8 mouse cellular contexts compared by ENCODE assay signal in the genomic region with DNA sequence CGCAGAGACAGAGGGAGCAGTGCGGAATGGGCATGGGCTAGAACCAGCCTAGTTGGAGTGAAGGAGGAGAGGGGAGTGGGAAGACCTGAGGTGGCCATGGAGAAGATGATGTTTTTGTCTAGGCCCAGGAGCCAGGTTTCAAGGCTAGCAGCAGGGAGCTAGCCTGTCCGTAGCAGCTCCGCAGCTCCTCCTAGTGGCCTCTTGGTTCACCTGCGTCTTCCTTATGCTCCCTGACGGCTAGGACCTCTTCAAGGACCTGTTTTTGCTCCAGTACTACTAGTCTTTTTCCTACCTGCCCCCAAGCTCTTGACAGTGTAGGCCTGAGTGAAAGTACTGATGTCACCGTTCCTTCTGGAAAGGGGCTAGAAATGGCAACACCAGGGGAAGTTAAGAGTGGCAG. TPM values are rescaled to one million over a fixed set of nuclear protein-coding genes. Genes with fewer than 3 reads are reported as not detected.
DNase-seq lines count a peak whose midpoint lies in the region; ATAC-seq and TF ChIP-seq lines count a peak whose summit lies in the region.

No protein-coding gene starts in this region.

- 0 out of 2 replicates have a peak overlapping the region, but pooled peaks have one; percentile 42 for H3K27ac ChIP-seq in forebrain, embryonic 12.5 days
- no peak overlapping the region for H3K27ac ChIP-seq in hindbrain, postnatal 0 days
- H3K27ac ChIP-seq in limb, embryonic 10.5 days = no peak overlapping the region
- no peak overlapping the region for H3K27ac ChIP-seq in midbrain, postnatal 0 days (ENCODE audit: low read depth, low read length)

- H3K36me3 ChIP-seq in forebrain, embryonic 12.5 days (replicated peaks) = peaks cover 19% of the 10 kb centered on the region
- H3K36me3 ChIP-seq in hindbrain, postnatal 0 days (ENCODE audit: insufficient read depth, low read length) = 0 out of 2 replicates have a peak, but pooled peaks cover 3% of the 10 kb centered on the region
- peaks cover 3% of the 10 kb centered on the region; the same call in 1 of the 2 replicates for H3K36me3 ChIP-seq in limb, embryonic 10.5 days
- H3K36me3 ChIP-seq in midbrain, postnatal 0 days (ENCODE audit: insufficient read depth, low read length) = peaks cover 2% of the 10 kb centered on the region; the same call in 1 of the 2 replicates

- no peaks in the 10 kb centered on the region for H3K9me3 ChIP-seq in forebrain, embryonic 12.5 days
- no peaks in the 10 kb centered on the region for H3K9me3 ChIP-seq in hindbrain, postnatal 0 days (ENCODE audit: low read length)
- no peaks in the 10 kb centered on the region for H3K9me3 ChIP-seq in limb, embryonic 10.5 days (replicated peaks)
- H3K9me3 ChIP-seq in midbrain, postnatal 0 days (ENCODE audit: low read length) = no peaks in the 10 kb centered on the region

- H3K4me1 ChIP-seq in forebrain, embryonic 12.5 days = peaks cover 60% of the 10 kb centered on the region
- peaks cover 8% of the 10 kb centered on the region for H3K4me1 ChIP-seq in hindbrain, postnatal 0 days (ENCODE audit: insufficient read depth, low read length)
- peaks cover 18% of the 10 kb centered on the region for H3K4me1 ChIP-seq in limb, embryonic 10.5 days
- H3K4me1 ChIP-seq in midbrain, postnatal 0 days (ENCODE audit: insufficient read depth, low read length) = peaks cover 15% of the 10 kb centered on the region; the same call in 1 of the 2 replicates

- 9% methylated on average over 7 of the region's 7 CpGs for WGBS in forebrain, embryonic 12.5 days
- 19% methylated on average over 7 of the region's 7 CpGs for WGBS in hindbrain, postnatal 0 days
- WGBS in limb, embryonic 10.5 days = 9% methylated on average over 7 of the region's 7 CpGs
- WGBS in midbrain, postnatal 0 days = 17% methylated on average over 7 of the region's 7 CpGs

- DNase-seq in layer of hippocampus, adult 11-12 months (ENCODE audit: low spot score) = peak; percentile 81
- no peak for DNase-seq in layer of hippocampus, adult 9-10 months (ENCODE audit: low spot score)
- DNase-seq in hindbrain, postnatal 0 days (ENCODE audit: low spot score) = peak; percentile 91
- DNase-seq in limb, embryonic 10.5 days (ENCODE audit: low spot score) = peak; percentile 81
- DNase-seq in midbrain, postnatal 0 days (ENCODE audit: low spot score) = peak; percentile 90
- peak; percentile 63 to 64 for DNase-seq in spleen, postnatal 36 days (ENCODE audit: low spot score in 2 of 2)

- ATAC-seq in cerebellum, adult (ENCODE audit: insufficient number of reproducible peaks, low FRiP score, low TSS enrichment) = 0 out of 2 replicates have a peak, but pooled peaks have one; percentile 11
- ATAC-seq in forebrain, embryonic 12.5 days (ENCODE audit: low FRiP score) = peak; percentile 39; the same call in 1 of the 2 replicates
- peak; percentile 38 for ATAC-seq in hindbrain, postnatal 0 days
- peak; percentile 17; the same call in 1 of the 2 replicates for ATAC-seq in midbrain, postnatal 0 days (ENCODE audit: low FRiP score)

- no peak overlapping the region for H3K9ac ChIP-seq in forebrain, embryonic 12.5 days
- H3K9ac ChIP-seq in hindbrain, postnatal 0 days (replicated peaks; ENCODE audit: low read length) = no peak overlapping the region
- no peak overlapping the region for H3K9ac ChIP-seq in midbrain, postnatal 0 days (replicated peaks; ENCODE audit: low read length, poor library complexity, severe bottlenecking)

- TF ChIP-seq CTCF in hindbrain, postnatal 0 days (IDR thresholded peaks at IDR 0.05; ENCODE audit: low read depth) = peak; percentile 95
- TF ChIP-seq CTCF in midbrain, postnatal 0 days (IDR thresholded peaks at IDR 0.05) = peak; percentile 89

- peaks cover 50% of the 10 kb centered on the region for H3K27me3 ChIP-seq in forebrain, embryonic 12.5 days
- H3K27me3 ChIP-seq in hindbrain, postnatal 0 days (ENCODE audit: insufficient read depth, low read length) = no peaks in the 10 kb centered on the region
- H3K27me3 ChIP-seq in limb, embryonic 10.5 days (ENCODE audit: low read depth, poor library complexity, severe bottlenecking) = peaks cover 80% of the 10 kb centered on the region
- H3K27me3 ChIP-seq in midbrain, postnatal 0 days (ENCODE audit: insufficient read depth, low read length) = no peaks in the 10 kb centered on the region

- no peak overlapping the region for H3K4me2 ChIP-seq in forebrain, embryonic 12.5 days
- H3K4me2 ChIP-seq in hindbrain, postnatal 0 days (ENCODE audit: low read depth, low read length) = no peak overlapping the region
- no peak overlapping the region for H3K4me2 ChIP-seq in midbrain, postnatal 0 days (ENCODE audit: low read depth, low read length, poor library complexity, severe bottlenecking)

- no peak overlapping the region for H3K4me3 ChIP-seq in forebrain, embryonic 12.5 days (replicated peaks)
- no peak overlapping the region for H3K4me3 ChIP-seq in hindbrain, postnatal 0 days (ENCODE audit: low read length)
- no peak overlapping the region for H3K4me3 ChIP-seq in limb, embryonic 10.5 days
- H3K4me3 ChIP-seq in midbrain, postnatal 0 days (ENCODE audit: low read depth, low read length) = no peak overlapping the region

RNA-seq across cellular contexts. Expression of gene Kcnj9, which starts 4.4 kb away (rescaled TPM):
- 2.5 and 2.8 TPM in 2 replicates for polyA plus RNA-seq in forebrain, embryonic 12.5 days (2016; fragmentation: Nextera tagmentation; extraction: Ambion mirVana)
- total RNA-seq in hindbrain, postnatal 0 days (2014; rRNA removed) = 8.0 and 9.8 TPM in 2 replicates
- polyA plus RNA-seq in hindbrain, postnatal 0 days (2015; fragmentation: Nextera tagmentation; extraction: Ambion mirVana) = 3.6 and 4.2 TPM in 2 replicates
- 0.10 TPM in 1 of 2 replicates, not detected in the other for polyA plus RNA-seq in limb, embryonic 10.5 days (2016; fragmentation: Nextera tagmentation; extraction: Ambion mirVana)
- total RNA-seq in midbrain, postnatal 0 days (2014; rRNA removed) = 13.9 and 14.1 TPM in 2 replicates
- polyA plus RNA-seq in midbrain, postnatal 0 days (2015; fragmentation: Nextera tagmentation; extraction: Ambion mirVana) = 5.8 and 6.7 TPM in 2 replicates

RNA-seq across cellular contexts. Expression of gene Kcnj10, which starts 16.3 kb away (rescaled TPM):
- polyA plus RNA-seq in forebrain, embryonic 12.5 days (2016; fragmentation: Nextera tagmentation; extraction: Ambion mirVana) = 0.93 and 1.2 TPM in 2 replicates
- total RNA-seq in hindbrain, postnatal 0 days (2014; rRNA removed) = 8.6 and 10.0 TPM in 2 replicates
- polyA plus RNA-seq in hindbrain, postnatal 0 days (2015; fragmentation: Nextera tagmentation; extraction: Ambion mirVana) = 5.4 and 5.6 TPM in 2 replicates
- 0.05 TPM in 2 replicates for polyA plus RNA-seq in limb, embryonic 10.5 days (2016; fragmentation: Nextera tagmentation; extraction: Ambion mirVana)
- 6.1 and 6.6 TPM in 2 replicates for total RNA-seq in midbrain, postnatal 0 days (2014; rRNA removed)
- polyA plus RNA-seq in midbrain, postnatal 0 days (2015; fragmentation: Nextera tagmentation; extraction: Ambion mirVana) = 3.6 and 3.9 TPM in 2 replicates

RNA-seq across cellular contexts. Expression of gene Atp1a2, which starts 26.9 kb away (rescaled TPM):
- polyA plus RNA-seq in forebrain, embryonic 12.5 days (2016; fragmentation: Nextera tagmentation; extraction: Ambion mirVana) = 9.5 and 10.8 TPM in 2 replicates
- 546 and 572 TPM in 2 replicates for total RNA-seq in hindbrain, postnatal 0 days (2014; rRNA removed)
- polyA plus RNA-seq in hindbrain, postnatal 0 days (2015; fragmentation: Nextera tagmentation; extraction: Ambion mirVana) = 119 and 123 TPM in 2 replicates
- 0.62 and 3.2 TPM in 2 replicates for polyA plus RNA-seq in limb, embryonic 10.5 days (2016; fragmentation: Nextera tagmentation; extraction: Ambion mirVana)
- total RNA-seq in midbrain, postnatal 0 days (2014; rRNA removed) = 398 and 409 TPM in 2 replicates
- 94.4 and 100 TPM in 2 replicates for polyA plus RNA-seq in midbrain, postnatal 0 days (2015; fragmentation: Nextera tagmentation; extraction: Ambion mirVana)

RNA-seq across cellular contexts. Expression of gene Pigm, which starts 51.6 kb away (rescaled TPM):
- 10.9 and 11.5 TPM in 2 replicates for polyA plus RNA-seq in forebrain, embryonic 12.5 days (2016; fragmentation: Nextera tagmentation; extraction: Ambion mirVana)
- 12.2 and 14.7 TPM in 2 replicates for total RNA-seq in hindbrain, postnatal 0 days (2014; rRNA removed)
- polyA plus RNA-seq in hindbrain, postnatal 0 days (2015; fragmentation: Nextera tagmentation; extraction: Ambion mirVana) = 2.7 and 3.0 TPM in 2 replicates
- polyA plus RNA-seq in limb, embryonic 10.5 days (2016; fragmentation: Nextera tagmentation; extraction: Ambion mirVana) = 9.9 and 10.5 TPM in 2 replicates
- 11.5 and 16.4 TPM in 2 replicates for total RNA-seq in midbrain, postnatal 0 days (2014; rRNA removed)
- polyA plus RNA-seq in midbrain, postnatal 0 days (2015; fragmentation: Nextera tagmentation; extraction: Ambion mirVana) = 2.2 and 2.6 TPM in 2 replicates
